Mouse (Mus musculus) left cerebral cortex, adult 2 months (tissue): ENCODE measurements around the gene Acvr2a. TPM values are rescaled to one million over a fixed set of nuclear protein-coding genes. Genes with fewer than 3 reads are reported as not detected.

Source experiments
- DNase-seq, 2 experiments: peaks; one replicate each; pipeline ENCODE4 v3.0.0; 2021 to 2022; ENCODE audit warnings: low spot score in 2 of 2, mixed read lengths in 1 of 2; ENCODE audit errors: extremely low spot score in 1 of 2
- H3K27ac ChIP-seq: fragments of 200-600 bp; 2 replicates; pipeline ENCODE4 v1.8.1; 2022
- H3K4me3 ChIP-seq: fragments of 200-600 bp; 2 replicates; pipeline ENCODE4 v1.8.1; 2022
- CTCF ChIP-seq: fragments of 200-600 bp; IDR thresholded peaks from 2 replicates; pipeline ENCODE4 v1.8.1; 2022; ENCODE audit warnings: antibody characterized with exemption, mild to moderate bottlenecking, moderate library complexity
- intact Hi-C: fragments of 180-260 bp; cut with DNase I; formaldehyde crosslinking; loops from one replicate; pipeline ENCODE4 v1.15.1; 2025
- long read RNA-seq, 2 experiments: library from polyadenylated mRNA; stranded (forward); transcript quantifications; one replicate each; pipeline ENCODE4 v2.0.0; 2021; ENCODE audit warnings: borderline mapping rate in 2 of 2
- total RNA-seq, 2 experiments: library from RNA; stranded (reverse); gene quantifications; 2 replicates each; pipeline ENCODE4 v1.2.3; 2021

Acvr2a gene
- total RNA-seq: 10 to 100 TPM; 43.3 to 43.9 TPM
- long read RNA-seq, experiment 1, full-length matches to known transcripts: 20 of 36 reads
- long read RNA-seq, experiment 1, partial matches to known transcripts: 5 of 36 reads
- long read RNA-seq, experiment 1, other reads (novel, unspliced or antisense): 11 of 36 reads
- long read RNA-seq, experiment 2, full-length matches to known transcripts: 12 of 24 reads
- long read RNA-seq, experiment 2, partial matches to known transcripts: 5 of 24 reads
- long read RNA-seq, experiment 2, other reads (novel, unspliced or antisense): 7 of 24 reads

- TF ChIP-seq CTCF: no peak; the same call in none of the 2 replicates
- intact Hi-C loops: loop anchor here (5.0 kb wide), 2 partner anchors 356 to 811 kb away; no protein-coding TSS in a partner anchor
- DNase-seq: peak; percentile 92 to 93
Measured at GRCm38 (mm10) chr2:48813371-48814222, at the start of gene Acvr2a. Acvr2a (plus strand) TSS chr2:48814109.

DNA sequence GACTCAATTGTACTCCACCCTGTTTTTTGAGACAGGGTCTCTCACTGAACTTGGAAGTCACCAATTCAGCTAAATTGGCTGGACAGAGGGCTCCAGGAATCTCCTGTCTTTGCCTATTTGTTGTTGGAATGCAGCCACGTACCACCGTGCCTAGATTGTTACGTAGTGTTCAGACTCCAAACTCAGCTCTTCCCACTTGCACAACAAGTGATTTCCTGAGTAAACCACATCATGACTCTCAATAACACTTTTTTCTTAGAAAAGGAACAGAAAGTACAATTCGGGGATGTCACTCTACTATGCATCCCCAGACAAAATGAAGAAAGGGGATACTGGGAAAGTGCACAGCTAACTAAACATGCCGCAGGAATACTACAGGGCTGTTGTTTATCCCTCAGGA lies 47.4 kb upstream of the Acvr2a start:
- Histone ChIP-seq H3K4me3 (no peak overlapping the region), H3K27ac (no peak overlapping the region)
- intact Hi-C loops: no loop called here
- no peak for DNase-seq
- TF ChIP-seq CTCF: no peak

More at GRCm38 (mm10) chr2:48813371-48814222, at the start of gene Acvr2a:
- peak within 1 kb of the TSS; percentile 87 for H3K4me3 ChIP-seq
- peak within 1 kb of the TSS; percentile 96 for H3K27ac ChIP-seq

DNA sequence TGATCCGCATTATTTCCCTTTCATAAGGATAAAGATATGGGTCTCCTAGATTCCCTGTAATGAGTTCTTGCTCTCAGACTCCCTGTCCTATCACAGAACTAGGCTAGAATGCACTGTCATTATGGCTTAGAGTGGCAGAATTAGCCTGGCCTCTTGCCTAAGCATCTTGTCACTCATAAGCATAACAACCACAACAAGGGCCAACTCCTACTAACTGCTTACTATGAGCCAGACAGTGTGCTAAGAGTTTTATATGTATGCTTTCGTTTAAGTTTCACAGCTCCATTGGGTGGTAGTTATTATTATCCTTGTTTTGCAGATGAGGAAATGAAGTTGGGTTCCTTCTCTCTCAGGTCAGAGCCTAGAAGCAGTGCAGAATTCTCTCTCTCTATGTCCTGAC lies 46.1 kb upstream of the Acvr2a start:
- H3K4me3 ChIP-seq: no peak overlapping the region
- intact Hi-C loops: no loop called here
- no peak overlapping the region for H3K27ac ChIP-seq
- no peak for TF ChIP-seq CTCF
- DNase-seq: no peak

DNA sequence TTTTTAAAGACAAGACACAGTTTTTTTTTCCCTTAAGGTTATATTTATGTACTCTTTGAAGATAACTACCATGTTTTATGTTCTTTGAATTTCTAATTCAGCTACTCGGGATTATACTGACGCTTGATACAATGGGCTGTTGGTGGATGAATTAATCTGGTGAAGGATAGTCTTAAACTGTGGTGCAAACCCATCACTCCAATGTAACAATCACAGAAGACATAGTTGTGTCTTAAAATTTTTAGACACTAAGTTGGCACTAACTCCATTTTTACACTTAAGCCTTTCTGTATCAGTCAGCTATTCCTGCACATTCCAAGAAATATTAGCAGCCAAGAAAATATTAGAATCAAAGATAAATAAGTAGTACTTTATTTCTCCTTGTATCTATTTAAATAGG lies 45.7 kb upstream of the Acvr2a start:
- H3K27ac ChIP-seq: no peak overlapping the region
- no peak for TF ChIP-seq CTCF
- intact Hi-C loops: no loop called here
- DNase-seq: no peak
- no peak overlapping the region for H3K4me3 ChIP-seq

GRCm38 (mm10) chr2:48770100-48770499 lies 43.8 kb upstream of the Acvr2a start:
- H3K27ac ChIP-seq: no peak overlapping the region
- H3K4me3 ChIP-seq: no peak overlapping the region
- intact Hi-C loops: no loop called here
- no peak for TF ChIP-seq CTCF
- no peak for DNase-seq

DNA sequence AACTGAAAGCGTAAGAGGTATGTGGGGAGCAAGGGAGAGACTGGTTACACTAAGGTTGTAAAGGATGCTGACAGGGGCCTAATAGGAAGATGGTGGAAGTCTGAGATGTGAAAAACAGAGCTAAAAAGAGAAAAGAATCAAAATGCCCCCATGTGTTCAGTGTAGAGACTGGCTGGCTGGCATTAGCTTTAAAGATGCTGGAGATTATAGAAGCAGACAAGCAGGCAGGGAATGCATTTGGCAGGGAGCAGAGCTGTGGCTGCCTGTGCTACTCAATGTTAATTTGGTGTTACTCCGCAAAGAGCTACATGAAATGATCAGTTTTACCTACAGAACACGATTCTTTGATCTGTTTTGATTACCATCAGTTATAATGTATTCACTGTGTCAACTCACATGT lies 43.3 kb upstream of the Acvr2a start:
- intact Hi-C loops: no loop called here
- Histone ChIP-seq H3K27ac (no peak overlapping the region), H3K4me3 (no peak overlapping the region)
- no peak for TF ChIP-seq CTCF
- no peak for DNase-seq

GRCm38 (mm10) chr2:48775281-48775680 lies 38.6 kb upstream of the Acvr2a start:
- Histone ChIP-seq H3K4me3 (no peak overlapping the region), H3K27ac (peak overlapping the region; percentile 77)
- intact Hi-C loops: no loop called here
- no peak for DNase-seq
- no peak for TF ChIP-seq CTCF

DNA sequence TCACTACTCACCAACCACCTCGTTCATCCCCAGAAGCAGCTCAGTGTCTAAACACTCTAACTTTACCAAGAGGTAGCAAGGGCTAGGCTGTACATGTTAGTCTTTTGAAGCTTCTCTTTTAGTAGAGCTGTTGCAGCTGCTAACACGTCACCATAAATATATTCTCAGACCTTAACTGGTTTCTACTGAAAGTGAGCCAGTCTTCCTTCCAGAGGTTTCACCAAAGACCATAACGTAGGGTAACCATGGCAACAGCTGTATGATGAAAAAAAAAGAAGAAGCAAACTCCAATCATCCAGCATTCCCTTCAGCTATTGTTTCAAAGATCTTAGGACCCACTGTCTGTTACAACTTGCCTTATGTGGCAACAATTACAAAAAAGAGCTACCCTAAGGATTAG lies 25.0 kb upstream of the Acvr2a start:
- intact Hi-C loops: no loop called here
- no peak overlapping the region for H3K27ac ChIP-seq
- no peak for TF ChIP-seq CTCF

DNA sequence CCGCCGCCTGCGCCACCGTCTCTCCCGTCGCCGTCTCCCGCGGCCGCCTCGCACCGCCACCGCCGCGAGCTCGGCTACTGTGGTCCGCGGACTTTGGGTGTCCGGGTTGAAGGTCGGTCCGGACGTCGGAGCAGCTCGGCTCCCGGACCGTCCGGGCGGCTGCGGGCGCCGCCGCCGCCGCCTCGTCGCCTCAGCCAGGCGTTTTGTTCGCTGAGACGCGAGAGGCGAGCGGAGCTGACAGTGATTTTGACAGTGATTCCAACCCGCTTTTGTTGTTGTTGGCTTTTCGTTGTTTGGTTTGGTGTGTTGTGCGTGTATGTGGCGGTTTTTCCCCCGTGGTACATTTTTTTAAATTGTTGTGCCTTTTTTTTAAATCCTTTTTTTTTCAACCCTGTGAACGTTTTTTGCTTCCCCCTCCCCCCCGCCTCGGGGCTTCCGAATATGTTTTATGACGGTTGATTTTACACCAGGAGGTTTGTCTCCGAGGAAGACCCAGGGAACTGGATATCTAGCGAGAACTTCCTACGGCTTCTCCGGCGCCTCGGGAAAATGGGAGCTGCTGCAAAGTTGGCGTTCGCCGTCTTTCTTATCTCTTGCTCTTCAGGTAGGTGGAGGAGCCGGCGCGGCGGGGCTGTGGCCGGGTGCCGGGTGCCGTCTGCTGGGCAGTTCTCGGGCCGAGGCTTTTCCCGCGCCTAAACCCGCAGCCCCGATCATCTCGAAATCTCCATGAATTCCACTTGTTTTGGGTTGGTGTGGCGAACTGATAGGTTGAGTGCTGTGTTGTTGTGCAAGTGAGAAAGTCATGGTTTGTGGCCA lies 522 bp downstream of the Acvr2a start:
- intact Hi-C loops: loop anchor here (5.0 kb wide), 2 partner anchors 357 to 812 kb away; no protein-coding TSS in a partner anchor
- peak; percentile 44 to 56 for DNase-seq
- TF ChIP-seq CTCF: no peak
- Histone ChIP-seq H3K27ac (peak overlapping the region; percentile 96), H3K4me3 (peak overlapping the region; percentile 87)

More for the DNA sequence above, 25.0 kb upstream of the Acvr2a start:
- no peak overlapping the region for H3K4me3 ChIP-seq
- no peak for DNase-seq

DNA sequence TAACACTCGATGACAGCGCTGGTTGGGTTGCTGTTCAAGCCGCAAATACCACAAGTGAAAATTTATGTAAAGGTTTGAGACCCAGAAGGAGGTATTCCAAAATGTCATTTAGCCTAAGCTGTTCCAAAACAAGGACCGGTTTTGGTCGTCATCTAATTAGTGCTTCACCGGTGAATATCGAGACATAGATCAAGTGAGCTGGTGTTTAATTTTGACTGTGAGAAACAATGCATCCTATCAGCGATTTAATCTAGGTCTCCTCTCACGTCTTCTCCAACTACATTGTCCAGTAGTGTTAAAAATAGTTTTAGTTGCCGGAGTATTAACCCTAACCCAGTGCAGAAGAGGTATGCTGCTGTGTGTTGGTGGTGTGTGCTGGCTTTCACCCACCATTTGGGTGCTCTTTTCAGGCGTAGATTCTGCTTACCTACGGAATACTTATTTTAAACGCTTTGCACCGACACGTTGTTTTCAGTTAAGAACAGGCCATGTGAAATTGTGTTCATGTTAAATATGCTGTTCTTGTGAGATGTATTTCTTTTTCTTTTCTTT lies 1.2 kb downstream of the Acvr2a start:
- Histone ChIP-seq H3K4me3 (peak overlapping the region; percentile 87), H3K27ac (peak overlapping the region; percentile 96)
- intact Hi-C loops: no loop called here
- no peak for TF ChIP-seq CTCF
- no peak for DNase-seq
